Mouse (Mus musculus) forebrain, embryonic 16.5 days (tissue): Measurements from ENCODE around the gene Lrba. TPM values are rescaled to one million over a fixed set of nuclear protein-coding genes. Genes with fewer than 3 reads are reported as not detected.

Experiments
- ATAC-seq: fragments of 200-750 bp; cut with Nextera tagmentation; 2 replicates; pipeline ENCODE4 v1.8.0; 2017; ENCODE audit warnings: mild to moderate bottlenecking, moderate library complexity
- H3K27ac ChIP-seq: fragments of 300-500 bp; sonication (generic); 2 replicates; pipeline ENCODE4 v1.5.1; 2014; ENCODE audit warnings: low read length, control low read depth
- H3K27me3 ChIP-seq: fragments of 300-500 bp; sonication (generic); replicated peaks from 2 replicates; pipeline ENCODE4 v1.6.1; 2014; ENCODE audit warnings: low read length; ENCODE audit not compliant: control insufficient read depth, insufficient read depth
- H3K36me3 ChIP-seq: fragments of 300-500 bp; sonication (generic); 2 replicates; pipeline ENCODE4 v1.6.1; 2014; ENCODE audit not compliant: control insufficient read depth, insufficient read depth
- H3K4me1 ChIP-seq: fragments of 300-500 bp; sonication (generic); replicated peaks from 2 replicates; pipeline ENCODE4 v1.6.1; 2014; ENCODE audit warnings: low read length; ENCODE audit not compliant: control insufficient read depth, insufficient read depth
- H3K4me2 ChIP-seq: fragments of 300-500 bp; sonication (generic); 2 replicates; pipeline ENCODE4 v1.6.1; 2014; ENCODE audit warnings: mild to moderate bottlenecking, low read length, control low read depth
- H3K4me3 ChIP-seq: fragments of 300-500 bp; sonication (generic); replicated peaks from 2 replicates; pipeline ENCODE4 v1.5.1; 2014; ENCODE audit warnings: mild to moderate bottlenecking, low read length, control low read depth
- H3K9ac ChIP-seq: fragments of 300-500 bp; sonication (generic); replicated peaks from 2 replicates; pipeline ENCODE4 v1.6.1; 2014; ENCODE audit warnings: low read depth, low read length, control low read depth
- H3K9me3 ChIP-seq: fragments of 300-500 bp; sonication (generic); 2 replicates; pipeline ENCODE4 v1.6.1; 2016; ENCODE audit warnings: low read length; ENCODE audit not compliant: control insufficient read depth
- WGBS: fragments of 180-500 bp; shearing (Covaris S2); extraction: QIAGEN DNeasy Blood & Tissue Kit; methylation state at CpG from one replicate; pipeline ENCODE4 v1.1.7; 2014; 5-methylcytosine and 5-hydroxymethylcytosine counted together
- polyA plus RNA-seq: library from polyadenylated mRNA; unstranded; fragments of >200 nt; fragmentation: Nextera tagmentation; extraction: Ambion mirVana; gene quantifications from 2 replicates; pipeline ENCODE4 v1.2.1, GENCODE M21; 2015

Gene Lrba
- polyA plus RNA-seq, 1 experiment from 2014 or later = 2.3 TPM

DNA sequence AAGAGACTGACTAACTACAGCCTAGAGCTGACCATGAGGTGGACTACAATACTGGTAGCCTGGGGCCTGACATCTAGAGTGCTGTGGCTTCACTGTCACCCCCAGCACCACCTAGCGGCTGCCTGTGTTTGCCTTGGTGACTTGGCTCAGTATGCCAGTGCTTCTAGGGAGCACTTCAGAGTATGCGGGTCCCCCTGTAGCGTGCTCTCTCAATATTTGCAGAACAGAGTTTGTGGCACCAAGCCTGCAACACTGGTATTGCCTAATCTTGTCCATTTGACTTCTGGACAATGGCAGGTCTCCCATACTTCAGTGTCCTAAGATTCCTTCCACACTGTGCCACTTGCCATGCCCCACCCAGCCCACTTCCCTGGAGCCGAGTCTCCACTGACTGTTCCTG, 555.2 kb downstream of the Lrba start:
- Histone ChIP-seq H3K27ac (no peak overlapping the region), H3K36me3 (no peaks in the 10 kb centered on the region), H3K4me1 (peaks cover 15% of the 10 kb centered on the region), H3K4me3 (no peak overlapping the region), H3K9ac (no peak overlapping the region), H3K27me3 (no peaks in the 10 kb centered on the region), H3K9me3 (no peaks in the 10 kb centered on the region), H3K4me2 (no peak overlapping the region)
- no peak for ATAC-seq
- 77% methylated on average over 4 of the region's 4 CpGs for WGBS

GRCm38 (mm10) chr3:86784051-86784450, 559.6 kb downstream of the Lrba start:
- no peak overlapping the region for H3K4me2 ChIP-seq
- WGBS = 52% methylated on average over 3 of the region's 3 CpGs
- no peak overlapping the region for H3K4me3 ChIP-seq
- H3K9me3 ChIP-seq = no peaks in the 10 kb centered on the region
- H3K4me1 ChIP-seq = peaks cover 25% of the 10 kb centered on the region
- H3K27ac ChIP-seq = no peak overlapping the region
- no peaks in the 10 kb centered on the region for H3K36me3 ChIP-seq
- peak; percentile 26 for ATAC-seq
- H3K27me3 ChIP-seq = no peaks in the 10 kb centered on the region
- no peak overlapping the region for H3K9ac ChIP-seq

- whole genome bisulfite sequencing = 81% methylated on average over 11 of the region's 11 CpGs
- Histone ChIP-seq H3K9ac (no peak overlapping the region), H3K27ac (no peak overlapping the region), H3K4me2 (no peak overlapping the region), H3K27me3 (no peaks in the 10 kb centered on the region), H3K9me3 (no peaks in the 10 kb centered on the region), H3K36me3 (no peaks in the 10 kb centered on the region), H3K4me3 (no peak overlapping the region), H3K4me1 (peaks cover 25% of the 10 kb centered on the region)
- no peak for ATAC-seq
These were observed 560.5 kb downstream of the Lrba start for GRCm38 (mm10) chr3:86784930-86785329.

DNA sequence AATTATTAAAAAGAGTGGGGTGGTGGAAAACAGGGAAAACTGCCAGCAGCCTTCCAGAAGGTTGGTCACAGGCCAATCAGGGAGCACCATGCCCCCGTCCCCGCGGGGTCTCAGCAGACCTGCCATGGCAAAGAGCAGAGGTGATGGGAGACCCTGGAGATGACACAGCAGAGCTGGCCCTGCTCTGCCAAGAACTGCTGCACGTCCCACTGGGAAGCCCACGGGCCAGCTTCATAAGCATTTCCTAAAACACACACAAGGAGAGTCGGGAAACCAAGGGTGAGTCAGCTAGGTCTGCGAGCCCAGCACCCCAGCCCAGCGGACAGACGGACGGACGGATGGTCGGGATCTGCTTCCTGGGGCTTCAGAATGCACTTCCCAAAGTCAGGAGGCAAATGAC, 561.8 kb downstream of the Lrba start:
- Histone ChIP-seq H3K4me1 (peaks cover 25% of the 10 kb centered on the region), H3K27ac (no peak overlapping the region), H3K36me3 (peaks cover 3% of the 10 kb centered on the region; the same call in 1 of the 2 replicates), H3K27me3 (no peaks in the 10 kb centered on the region), H3K4me2 (no peak overlapping the region), H3K9ac (no peak overlapping the region), H3K9me3 (no peaks in the 10 kb centered on the region), H3K4me3 (no peak overlapping the region)
- WGBS = 78% methylated on average over 12 of the region's 12 CpGs
- no peak for ATAC-seq

GRCm38 (mm10) chr3:86786845-86787351, 562.4 kb downstream of the Lrba start:
- Histone ChIP-seq H3K9ac (no peak overlapping the region), H3K36me3 (peaks cover 7% of the 10 kb centered on the region), H3K4me2 (no peak overlapping the region), H3K27me3 (no peaks in the 10 kb centered on the region), H3K4me3 (no peak overlapping the region), H3K4me1 (peaks cover 25% of the 10 kb centered on the region), H3K27ac (peak overlapping the region; percentile 67), H3K9me3 (no peaks in the 10 kb centered on the region)
- ATAC-seq = peak; percentile 88
- 32% methylated on average over 11 of the region's 11 CpGs for WGBS

DNA sequence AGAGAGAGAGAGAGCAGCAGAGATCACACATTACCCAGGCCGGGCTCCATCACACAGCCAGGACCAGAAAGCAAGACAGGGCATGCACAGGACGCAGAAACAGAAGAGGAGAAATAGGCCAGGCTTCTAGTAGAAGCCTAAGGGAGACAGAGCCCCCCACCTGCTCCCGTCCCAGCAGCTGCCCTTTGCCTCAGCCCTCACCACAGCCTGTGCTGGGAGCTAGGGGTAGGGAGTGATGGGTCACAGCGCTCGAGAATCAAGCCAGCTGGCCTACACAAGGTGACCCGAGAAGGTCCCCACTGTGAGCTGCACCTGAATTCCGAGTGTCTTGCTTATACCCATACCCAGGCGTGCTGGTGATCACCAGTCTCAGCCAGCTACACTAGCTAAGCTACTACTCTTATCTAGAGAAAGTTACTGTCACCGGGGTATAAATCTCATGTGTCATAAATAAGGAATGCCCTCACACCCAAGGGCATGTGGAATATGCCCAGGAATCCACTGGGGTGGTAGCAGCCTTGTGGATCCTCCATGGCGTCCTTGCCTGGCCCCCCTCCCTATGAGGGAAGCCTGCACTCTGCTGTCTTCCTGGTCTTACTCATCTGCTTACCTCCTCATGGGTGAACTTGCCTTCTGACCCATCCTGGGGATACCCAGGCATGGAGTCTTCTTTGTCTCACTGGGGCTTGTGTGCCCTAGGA, 563.1 kb downstream of the Lrba start:
- Histone ChIP-seq H3K9me3 (no peaks in the 10 kb centered on the region), H3K4me3 (no peak overlapping the region), H3K27me3 (no peaks in the 10 kb centered on the region), H3K9ac (peak overlapping the region; percentile 31; the same call in 1 of the 2 replicates), H3K36me3 (peaks cover 7% of the 10 kb centered on the region), H3K4me1 (peaks cover 25% of the 10 kb centered on the region), H3K4me2 (no peak overlapping the region), H3K27ac (peak overlapping the region; percentile 67)
- 82% methylated on average over 10 of the region's 10 CpGs for WGBS
- no peak; the same call in 1 of the 2 replicates for ATAC-seq

DNA sequence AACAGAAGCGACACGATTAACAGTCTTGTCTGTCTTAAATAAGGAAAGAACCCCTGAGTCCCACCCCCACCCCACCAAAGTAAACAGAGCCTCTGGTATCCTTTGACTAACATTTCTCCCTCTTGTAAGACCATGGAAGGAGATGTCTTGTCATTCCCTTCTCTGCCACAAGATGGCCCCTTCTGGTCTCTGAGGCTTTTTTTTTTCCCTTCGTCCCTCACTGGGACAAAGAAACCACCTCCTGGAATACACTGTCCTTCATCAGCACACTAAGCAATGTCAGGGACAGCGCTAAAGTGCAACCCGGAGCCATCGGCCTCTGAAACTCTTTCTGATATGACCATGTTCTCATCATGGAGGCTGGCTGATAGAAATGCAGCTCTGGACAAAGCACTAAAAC, 564.2 kb downstream of the Lrba start:
- Histone ChIP-seq H3K27me3 (no peaks in the 10 kb centered on the region), H3K9ac (0 out of 2 replicates have a peak overlapping the region, but pooled peaks have one; percentile 10), H3K36me3 (peaks cover 7% of the 10 kb centered on the region), H3K9me3 (no peaks in the 10 kb centered on the region), H3K4me1 (peaks cover 27% of the 10 kb centered on the region), H3K27ac (no peak overlapping the region), H3K4me2 (no peak overlapping the region), H3K4me3 (no peak overlapping the region)
- ATAC-seq = no peak
- WGBS = 49% methylated on average over 6 of the region's 6 CpGs

DNA sequence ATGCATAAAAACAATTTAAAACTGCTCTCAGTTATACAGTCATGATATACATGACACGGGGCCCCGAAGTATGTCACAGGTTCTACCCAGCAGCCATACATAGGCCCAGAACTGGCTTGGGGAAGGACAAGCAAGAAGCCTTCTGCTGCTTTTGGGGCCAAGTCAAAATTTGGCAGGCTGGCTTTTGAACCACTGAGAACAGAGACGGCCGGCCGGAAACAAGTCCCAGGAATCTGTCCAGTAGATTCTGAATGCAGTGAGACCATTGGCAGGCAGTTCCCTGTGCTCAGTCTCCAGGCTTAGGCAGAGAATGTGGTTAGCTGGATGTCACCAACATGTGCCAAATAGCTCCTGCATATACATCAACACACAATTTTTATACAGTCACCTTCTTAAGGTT, 565.3 kb downstream of the Lrba start:
- H3K4me3 ChIP-seq = no peak overlapping the region
- H3K27ac ChIP-seq = no peak overlapping the region
- no peaks in the 10 kb centered on the region for H3K9me3 ChIP-seq
- no peak overlapping the region for H3K9ac ChIP-seq
- peaks cover 7% of the 10 kb centered on the region for H3K36me3 ChIP-seq
- no peak for ATAC-seq
- 76% methylated on average over 5 of the region's 5 CpGs for WGBS
- no peaks in the 10 kb centered on the region for H3K27me3 ChIP-seq
- peaks cover 26% of the 10 kb centered on the region for H3K4me1 ChIP-seq
- H3K4me2 ChIP-seq = no peak overlapping the region

DNA sequence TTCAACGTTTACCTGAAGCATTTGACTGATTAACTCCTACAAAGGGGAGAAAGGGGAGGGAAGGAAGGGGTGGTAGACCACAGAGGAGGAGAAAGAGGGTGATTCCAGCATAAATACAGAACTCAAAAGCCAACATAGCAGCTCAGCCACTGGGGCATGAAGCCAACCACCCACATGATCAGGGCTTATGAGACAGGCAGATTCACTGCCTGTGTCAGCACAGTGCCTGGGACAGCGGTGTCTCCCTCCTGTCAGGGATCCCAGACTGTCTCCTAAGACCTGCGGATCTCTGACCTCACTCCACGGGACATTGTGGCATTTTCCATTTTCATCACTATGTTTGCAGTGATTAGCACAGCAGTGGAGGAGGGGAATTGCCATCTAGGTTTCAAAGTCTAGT, 568.8 kb downstream of the Lrba start:
- H3K27me3 ChIP-seq = no peaks in the 10 kb centered on the region
- no peak overlapping the region for H3K4me3 ChIP-seq
- no peak overlapping the region for H3K27ac ChIP-seq
- H3K4me2 ChIP-seq = no peak overlapping the region
- peaks cover 8% of the 10 kb centered on the region; the same call in 1 of the 2 replicates for H3K4me1 ChIP-seq
- no peak for ATAC-seq
- peaks cover 13% of the 10 kb centered on the region for H3K36me3 ChIP-seq
- no peaks in the 10 kb centered on the region for H3K9me3 ChIP-seq
- no peak overlapping the region for H3K9ac ChIP-seq
- WGBS = 78% methylated on average over 4 of the region's 4 CpGs
